Mouse (Mus musculus) heart, embryonic 13.5 days (tissue): ENCODE results near the gene Mtmr3. TPM values are rescaled to one million over a fixed set of nuclear protein-coding genes. Genes with fewer than 3 reads are reported as not detected.
A peak's percentile ranks its signal among the peaks of the same experiment; 100 is the strongest.

ENCODE experiments used
- ATAC-seq: fragments of 200-750 bp; cut with Nextera tagmentation; 2 replicates; pipeline ENCODE4 v1.8.0; 2017; ENCODE audit warnings: moderate TSS enrichment; ENCODE audit not compliant: insufficient number of reproducible peaks, low FRiP score, low TSS enrichment; ENCODE audit errors: extremely low read depth
- H3K27ac ChIP-seq: fragments of 300-500 bp; sonication (generic); replicated peaks from 2 replicates; pipeline ENCODE4 v1.5.1; 2015; ENCODE audit warnings: moderate library complexity, mild to moderate bottlenecking, inconsistent platforms
- H3K27me3 ChIP-seq: fragments of 300-500 bp; sonication (generic); replicated peaks from 2 replicates; pipeline ENCODE4 v1.6.1; 2015; ENCODE audit warnings: mild to moderate bottlenecking, inconsistent platforms
- H3K36me3 ChIP-seq: fragments of 300-500 bp; sonication (generic); 2 replicates; pipeline ENCODE4 v1.6.1; 2015; ENCODE audit warnings: mild to moderate bottlenecking, inconsistent platforms
- H3K4me1 ChIP-seq: fragments of 300-500 bp; sonication (generic); 2 replicates; pipeline ENCODE4 v1.6.1; 2015; ENCODE audit warnings: inconsistent platforms
- H3K4me2 ChIP-seq: fragments of 300-500 bp; sonication (generic); 2 replicates; pipeline ENCODE4 v1.6.1; 2015; ENCODE audit warnings: inconsistent platforms, mild to moderate bottlenecking, moderate library complexity
- H3K4me3 ChIP-seq: fragments of 300-500 bp; sonication (generic); 2 replicates; pipeline ENCODE4 v1.5.1; 2015; ENCODE audit warnings: moderate library complexity, mild to moderate bottlenecking, inconsistent platforms
- H3K9ac ChIP-seq: fragments of 300-500 bp; sonication (generic); 2 replicates; pipeline ENCODE4 v1.6.1; 2015; ENCODE audit warnings: inconsistent platforms, mild to moderate bottlenecking, moderate library complexity
- H3K9me3 ChIP-seq: fragments of 300-500 bp; sonication (generic); 2 replicates; pipeline ENCODE4 v1.6.1; 2016; ENCODE audit warnings: inconsistent platforms
- WGBS: fragments of 180-500 bp; shearing (Covaris S2); methylation state at CpG from one replicate; pipeline ENCODE4 v1.1.7; 2015; ENCODE audit warnings: mixed read lengths; 5-methylcytosine and 5-hydroxymethylcytosine counted together
- polyA plus RNA-seq: library from polyadenylated mRNA; unstranded; fragments of >200 nt; fragmentation: Nextera tagmentation; extraction: Ambion mirVana; gene quantifications from 2 replicates; pipeline ENCODE4 v1.2.1, GENCODE M21; 2015

Mtmr3 gene
- polyA plus RNA-seq, 1 experiment from 2014 or later = 21.1 TPM

- H3K27ac ChIP-seq = no peak overlapping the region
- no peaks in the 10 kb centered on the region for H3K36me3 ChIP-seq
- no peaks in the 10 kb centered on the region for H3K4me1 ChIP-seq
- ATAC-seq = no peak
- H3K9ac ChIP-seq = no peak overlapping the region
- no peaks in the 10 kb centered on the region for H3K9me3 ChIP-seq
- no peak overlapping the region for H3K4me3 ChIP-seq
- H3K4me2 ChIP-seq = no peak overlapping the region
- H3K27me3 ChIP-seq = peaks cover 25% of the 10 kb centered on the region
- 20% methylated on average over 2 of the region's 2 CpGs for WGBS
Observed at GRCm38 (mm10) chr11:4462868-4463267, 131.8 kb downstream of the Mtmr3 start.

DNA sequence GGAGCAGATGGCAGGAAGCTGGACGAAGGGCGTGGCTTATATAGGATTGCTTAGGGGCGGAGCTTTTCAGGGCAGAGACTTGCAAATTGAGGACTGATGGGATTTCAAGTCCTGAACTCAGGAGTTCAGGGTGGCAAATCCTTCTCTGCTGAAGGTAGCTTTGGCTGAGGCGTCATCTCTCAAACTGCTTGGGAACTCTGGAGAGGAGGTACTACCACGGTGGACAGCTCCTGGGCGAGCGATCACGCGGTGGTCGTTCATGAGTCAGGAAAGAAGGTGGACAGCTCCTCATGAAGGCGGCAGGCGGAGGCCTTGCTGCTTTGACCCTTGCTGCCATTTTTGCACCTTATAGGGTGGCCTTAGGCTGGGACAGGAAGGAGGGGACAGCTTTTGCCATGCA is 133.5 kb downstream of the Mtmr3 start:
- H3K4me1 ChIP-seq = no peaks in the 10 kb centered on the region
- no peak overlapping the region for H3K4me3 ChIP-seq
- H3K27ac ChIP-seq = no peak overlapping the region
- 6% methylated on average over 12 of the region's 12 CpGs for WGBS
- peaks cover 30% of the 10 kb centered on the region for H3K27me3 ChIP-seq
- H3K9ac ChIP-seq = no peak overlapping the region
- no peaks in the 10 kb centered on the region for H3K36me3 ChIP-seq
- H3K4me2 ChIP-seq = no peak overlapping the region
- H3K9me3 ChIP-seq = no peaks in the 10 kb centered on the region
- ATAC-seq = no peak

DNA sequence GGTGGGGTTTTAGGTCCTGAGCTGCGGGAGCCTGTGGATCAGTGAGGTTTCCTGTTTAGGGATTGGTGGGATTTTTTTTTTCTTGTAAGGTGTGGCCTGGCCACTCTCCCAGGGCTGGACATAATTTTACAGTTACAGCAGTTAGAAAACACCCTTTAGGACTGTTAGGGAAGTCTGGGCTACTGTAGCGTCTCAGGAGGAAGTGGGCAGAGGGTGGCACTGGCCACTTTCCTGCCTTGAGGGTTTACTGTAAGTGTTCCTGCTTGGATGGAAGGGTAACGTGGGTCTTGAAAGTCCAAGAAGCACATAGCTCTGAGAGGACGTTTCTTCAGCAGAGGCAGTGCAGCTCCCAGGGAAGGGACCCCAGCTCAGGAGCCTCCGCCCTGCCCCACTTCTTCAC is 134.0 kb downstream of the Mtmr3 start:
- no peak overlapping the region for H3K9ac ChIP-seq
- no peaks in the 10 kb centered on the region for H3K9me3 ChIP-seq
- peaks cover 30% of the 10 kb centered on the region for H3K27me3 ChIP-seq
- WGBS = 55% methylated on average over 5 of the region's 5 CpGs
- H3K4me1 ChIP-seq = no peaks in the 10 kb centered on the region
- no peak overlapping the region for H3K4me3 ChIP-seq
- H3K27ac ChIP-seq = no peak overlapping the region
- no peak for ATAC-seq
- no peak overlapping the region for H3K4me2 ChIP-seq
- H3K36me3 ChIP-seq = no peaks in the 10 kb centered on the region

GRCm38 (mm10) chr11:4454895-4455535 is 139.6 kb downstream of the Mtmr3 start:
- ATAC-seq = no peak
- H3K9ac ChIP-seq = no peak overlapping the region
- no peaks in the 10 kb centered on the region for H3K36me3 ChIP-seq
- H3K4me1 ChIP-seq = peaks cover 6% of the 10 kb centered on the region
- no peak overlapping the region for H3K27ac ChIP-seq
- WGBS = 69% methylated on average over 8 of the region's 8 CpGs
- H3K4me2 ChIP-seq = no peak overlapping the region
- no peaks in the 10 kb centered on the region for H3K9me3 ChIP-seq
- H3K4me3 ChIP-seq = no peak overlapping the region
- peaks cover 19% of the 10 kb centered on the region for H3K27me3 ChIP-seq

GRCm38 (mm10) chr11:4452467-4453184 is 142.0 kb downstream of the Mtmr3 start:
- H3K27me3 ChIP-seq = peaks cover 2% of the 10 kb centered on the region
- WGBS = 70% methylated on average over 12 of the region's 12 CpGs
- H3K36me3 ChIP-seq = no peaks in the 10 kb centered on the region
- peaks cover 6% of the 10 kb centered on the region for H3K4me1 ChIP-seq
- no peak overlapping the region for H3K9ac ChIP-seq
- no peak overlapping the region for H3K4me3 ChIP-seq
- ATAC-seq = no peak
- H3K4me2 ChIP-seq = no peak overlapping the region
- no peaks in the 10 kb centered on the region for H3K9me3 ChIP-seq
- no peak overlapping the region for H3K27ac ChIP-seq

DNA sequence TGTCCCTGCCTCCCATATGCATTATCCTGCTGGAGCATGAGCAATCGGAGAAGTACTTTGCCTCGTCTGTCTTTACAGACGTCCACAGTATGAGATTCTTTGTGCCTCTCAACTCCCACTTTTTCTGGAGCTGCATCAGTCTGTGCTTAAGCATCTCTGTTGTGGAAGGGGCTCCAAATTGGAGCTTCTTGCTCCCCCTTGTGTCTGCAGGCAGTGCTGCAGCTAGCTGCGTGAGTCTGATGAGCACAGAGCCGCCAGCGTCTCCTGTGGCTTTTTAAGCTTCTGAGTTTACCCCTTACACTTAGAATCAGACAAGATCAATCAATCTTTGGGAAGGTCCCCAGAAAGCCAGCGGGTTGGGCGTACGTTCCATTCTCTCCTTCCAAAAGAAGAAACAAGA is 143.5 kb downstream of the Mtmr3 start:
- WGBS = 20% methylated on average over 9 of the region's 9 CpGs
- Histone ChIP-seq H3K4me3 (no peak overlapping the region), H3K9me3 (no peaks in the 10 kb centered on the region), H3K36me3 (no peaks in the 10 kb centered on the region), H3K4me1 (peaks cover 6% of the 10 kb centered on the region), H3K9ac (no peak overlapping the region), H3K27me3 (no peaks in the 10 kb centered on the region; the same call in 1 of the 2 replicates), H3K4me2 (no peak overlapping the region), H3K27ac (no peak overlapping the region)
- ATAC-seq = no peak

- 90% methylated on average over 9 of the region's 9 CpGs for WGBS
- no peak for ATAC-seq
- Histone ChIP-seq H3K4me2 (no peak overlapping the region), H3K36me3 (no peaks in the 10 kb centered on the region), H3K9me3 (no peaks in the 10 kb centered on the region), H3K9ac (no peak overlapping the region), H3K4me3 (no peak overlapping the region), H3K27ac (no peak overlapping the region), H3K4me1 (no peaks in the 10 kb centered on the region), H3K27me3 (no peaks in the 10 kb centered on the region)
Observed at GRCm38 (mm10) chr11:4446195-4446868, 148.3 kb downstream of the Mtmr3 start.

GRCm38 (mm10) chr11:4442280-4442679 is 152.4 kb downstream of the Mtmr3 start:
- no peaks in the 10 kb centered on the region for H3K27me3 ChIP-seq
- ATAC-seq = no peak
- no peak overlapping the region for H3K4me3 ChIP-seq
- 30% methylated on average over 1 of the region's 1 CpGs for WGBS
- no peaks in the 10 kb centered on the region for H3K36me3 ChIP-seq
- H3K27ac ChIP-seq = no peak overlapping the region
- H3K9me3 ChIP-seq = no peaks in the 10 kb centered on the region
- peaks cover 5% of the 10 kb centered on the region; the same call in 1 of the 2 replicates for H3K4me1 ChIP-seq
- no peak overlapping the region for H3K4me2 ChIP-seq
- no peak overlapping the region for H3K9ac ChIP-seq

- no peak for ATAC-seq
- Histone ChIP-seq H3K27me3 (no peaks in the 10 kb centered on the region), H3K36me3 (no peaks in the 10 kb centered on the region), H3K4me3 (no peak within 1 kb of the TSS), H3K9ac (no peak within 1 kb of the TSS), H3K4me2 (peak within 1 kb of the TSS; percentile 47), H3K4me1 (peaks cover 5% of the 10 kb centered on the region; the same call in 1 of the 2 replicates), H3K9me3 (no peaks in the 10 kb centered on the region), H3K27ac (no peak within 1 kb of the TSS)
- 34% methylated on average over 19 of the region's 19 CpGs for WGBS
Observed at GRCm38 (mm10) chr11:4440978-4441377, 153.7 kb downstream of the Mtmr3 start, which contains the start of gene Hormad2. Gene Hormad2 (minus strand): TSS chr11:4441105.

DNA sequence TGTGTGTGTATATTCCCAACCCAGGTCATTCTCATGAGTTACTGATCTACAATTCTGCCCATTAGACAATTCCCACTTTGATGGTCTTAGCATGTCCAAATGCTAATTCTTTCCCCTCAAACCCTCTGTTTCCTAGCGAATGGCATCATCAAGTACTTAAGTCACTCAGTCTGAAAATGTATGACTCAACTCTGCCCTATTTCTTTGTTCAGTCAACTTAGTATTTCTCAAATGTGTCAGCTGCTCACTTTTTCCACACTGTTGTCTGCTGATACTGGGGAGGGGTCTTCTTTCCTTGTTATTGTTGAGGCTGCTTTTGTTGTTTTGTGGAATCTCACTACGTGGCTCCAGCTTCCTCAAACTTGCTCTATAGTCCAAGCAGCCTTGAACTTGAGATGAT is 156.5 kb downstream of the Mtmr3 start:
- Histone ChIP-seq H3K36me3 (no peaks in the 10 kb centered on the region), H3K4me1 (peaks cover 5% of the 10 kb centered on the region; the same call in 1 of the 2 replicates), H3K9ac (no peak overlapping the region), H3K4me2 (no peak overlapping the region), H3K27ac (no peak overlapping the region), H3K9me3 (no peaks in the 10 kb centered on the region), H3K4me3 (no peak overlapping the region), H3K27me3 (no peaks in the 10 kb centered on the region)
- no peak for ATAC-seq
- 45% methylated on average over 2 of the region's 2 CpGs for WGBS

DNA sequence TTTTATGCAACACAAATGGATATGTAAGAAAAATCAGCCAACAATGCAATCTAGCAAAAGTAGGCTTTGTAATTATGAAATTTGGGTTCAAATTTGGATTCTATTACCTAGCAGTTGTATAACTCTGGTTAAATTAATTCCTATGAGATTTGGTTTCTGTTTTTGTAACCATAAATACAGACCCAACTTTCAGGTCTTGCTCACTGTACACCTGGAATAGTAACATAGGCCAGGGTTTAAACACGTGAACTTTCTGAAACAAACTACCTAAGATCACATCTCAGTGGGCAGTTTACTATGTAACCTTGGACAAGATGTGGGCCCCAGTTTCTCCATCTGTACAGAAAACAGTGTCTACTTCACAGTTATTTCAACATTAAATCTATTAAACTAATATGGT is 157.3 kb downstream of the Mtmr3 start:
- Histone ChIP-seq H3K4me2 (no peak overlapping the region), H3K9ac (no peak overlapping the region), H3K27ac (no peak overlapping the region), H3K36me3 (no peaks in the 10 kb centered on the region), H3K4me1 (peaks cover 5% of the 10 kb centered on the region; the same call in 1 of the 2 replicates), H3K9me3 (no peaks in the 10 kb centered on the region), H3K4me3 (no peak overlapping the region), H3K27me3 (no peaks in the 10 kb centered on the region)
- ATAC-seq = no peak
- 82% methylated on average over 1 of the region's 1 CpGs for WGBS
